7 mouse cellular contexts compared by ENCODE assay signal in genomic region chr5:30815120-30815465, GRCm38 (mm10). TPM values are rescaled to one million over a fixed set of nuclear protein-coding genes. Genes with fewer than 3 reads are reported as not detected.
DNase-seq lines count a peak whose midpoint lies in the region; ATAC-seq and TF ChIP-seq lines count a peak whose summit lies in the region.

No protein-coding gene starts in this region.

- peak overlapping the region; percentile 95 for H3K9ac ChIP-seq in liver, adult 2 months (ENCODE audit: low read depth, low read length)
- peak overlapping the region; percentile 96 for H3K9ac ChIP-seq in hindbrain, embryonic 16.5 days (ENCODE audit: low read depth, low read length)
- H3K9ac ChIP-seq in neural tube, embryonic 13.5 days: peak overlapping the region; percentile 95

- ATAC-seq in hindbrain, embryonic 16.5 days: no peak; the same call in 1 of the 2 replicates
- ATAC-seq in neural tube, embryonic 13.5 days (ENCODE audit: low read depth): peak; percentile 11; the same call in 1 of the 2 replicates

- TF ChIP-seq POLR2A in liver, adult 2 months (IDR thresholded peaks at IDR 0.05; ENCODE audit: extremely low read depth, insufficient read depth, low read length): no peak

- H3K4me2 ChIP-seq in hindbrain, embryonic 16.5 days (ENCODE audit: low read length): peak overlapping the region; percentile 90
- peak overlapping the region; percentile 89 for H3K4me2 ChIP-seq in neural tube, embryonic 13.5 days

- no peaks in the 10 kb centered on the region for H3K9me3 ChIP-seq in embryonic facial prominence, embryonic 10.5 days
- no peaks in the 10 kb centered on the region for H3K9me3 ChIP-seq in hindbrain, embryonic 16.5 days (ENCODE audit: control insufficient read depth, low read length)
- H3K9me3 ChIP-seq in neural tube, embryonic 13.5 days: no peaks in the 10 kb centered on the region

- no peaks in the 10 kb centered on the region for H3K36me3 ChIP-seq in liver, adult 2 months (ENCODE audit: control insufficient read depth, insufficient read depth, low read length)
- H3K36me3 ChIP-seq in embryonic facial prominence, embryonic 10.5 days (replicated peaks): no peaks in the 10 kb centered on the region
- H3K36me3 ChIP-seq in hindbrain, embryonic 16.5 days (ENCODE audit: control insufficient read depth, insufficient read depth, low read length): 0 out of 2 replicates have a peak, but pooled peaks cover 2% of the 10 kb centered on the region
- 0 out of 2 replicates have a peak, but pooled peaks cover 4% of the 10 kb centered on the region for H3K36me3 ChIP-seq in neural tube, embryonic 13.5 days

- 0% methylated on average over 7 of the region's 7 CpGs for WGBS in liver, adult 2 months
- WGBS in embryonic facial prominence, embryonic 10.5 days: 4% methylated on average over 7 of the region's 7 CpGs
- WGBS in hindbrain, embryonic 16.5 days: 5% methylated on average over 7 of the region's 7 CpGs
- 0% methylated on average over 7 of the region's 7 CpGs for WGBS in neural tube, embryonic 13.5 days

- no peaks in the 10 kb centered on the region for H3K27me3 ChIP-seq in liver, adult 2 months (ENCODE audit: control insufficient read depth, insufficient read depth, low read length)
- peaks cover 9% of the 10 kb centered on the region; the same call in 1 of the 2 replicates for H3K27me3 ChIP-seq in embryonic facial prominence, embryonic 10.5 days (replicated peaks; ENCODE audit: low read depth, poor library complexity, severe bottlenecking)
- no peaks in the 10 kb centered on the region; the same call in 1 of the 2 replicates for H3K27me3 ChIP-seq in hindbrain, embryonic 16.5 days (replicated peaks; ENCODE audit: control insufficient read depth, insufficient read depth, low read length)
- no peaks in the 10 kb centered on the region for H3K27me3 ChIP-seq in neural tube, embryonic 13.5 days

- H3K79me2 ChIP-seq in liver, adult 2 months (ENCODE audit: control insufficient read depth, insufficient read depth, low read length): peaks cover 33% of the 10 kb centered on the region; the same call in 1 of the 2 replicates

- H3K4me3 ChIP-seq in liver, adult 2 months (ENCODE audit: insufficient read depth, low read depth, low read length): peak overlapping the region; percentile 86
- peak overlapping the region; percentile 92 for H3K4me3 ChIP-seq in embryonic facial prominence, embryonic 10.5 days
- peak overlapping the region; percentile 96 for H3K4me3 ChIP-seq in hindbrain, embryonic 16.5 days (ENCODE audit: low read length)
- H3K4me3 ChIP-seq in neural tube, embryonic 13.5 days: peak overlapping the region; percentile 79

- no peak for TF ChIP-seq CTCF in liver, adult 2 months (IDR thresholded peaks at IDR 0.05; ENCODE audit: low read depth, low read length)

- H3K4me1 ChIP-seq in liver, adult 2 months (ENCODE audit: control insufficient read depth, insufficient read depth, low read length): peaks cover 19% of the 10 kb centered on the region
- peaks cover 27% of the 10 kb centered on the region for H3K4me1 ChIP-seq in embryonic facial prominence, embryonic 10.5 days
- peaks cover 29% of the 10 kb centered on the region for H3K4me1 ChIP-seq in hindbrain, embryonic 16.5 days (ENCODE audit: control insufficient read depth, insufficient read depth, low read depth, low read length)
- H3K4me1 ChIP-seq in neural tube, embryonic 13.5 days (replicated peaks): peaks cover 47% of the 10 kb centered on the region

- H3K27ac ChIP-seq in liver, adult 2 months (replicated peaks; ENCODE audit: insufficient read depth, low read depth, low read length): peak overlapping the region; percentile 85
- H3K27ac ChIP-seq in embryonic facial prominence, embryonic 10.5 days (replicated peaks): peak overlapping the region; percentile 92
- peak overlapping the region; percentile 96 for H3K27ac ChIP-seq in hindbrain, embryonic 16.5 days (ENCODE audit: low read depth, low read length)
- H3K27ac ChIP-seq in neural tube, embryonic 13.5 days (replicated peaks): peak overlapping the region; percentile 94

- DNase-seq in liver, adult 2 months (ENCODE audit: extremely low read depth, low read depth, low spot score): peak; percentile 59
- no peak for DNase-seq in liver
- DNase-seq in embryonic facial prominence, embryonic 10.5 days (ENCODE audit: low spot score): no peak
- no peak for DNase-seq in layer of hippocampus, postnatal 10 days (ENCODE audit: low spot score in 2 of 2)
- DNase-seq in retina, embryonic 14.5 days (ENCODE audit: low spot score): no peak

RNA-seq across cellular contexts. Expression of gene Mapre3, which starts 0.7 kb away (rescaled TPM):
- total RNA-seq in liver, adult 2 months (2014; rRNA removed): 5.7 and 9.1 TPM in 2 replicates
- 33.1 and 48.5 TPM in 2 replicates for polyA plus RNA-seq in liver, adult 2 months (2012; rRNA removed)
- 15.2 and 15.5 TPM in 2 replicates for polyA plus RNA-seq in embryonic facial prominence, embryonic 10.5 days (2016; fragmentation: Nextera tagmentation; extraction: Ambion mirVana)
- polyA plus RNA-seq in hindbrain, embryonic 16.5 days (2015; fragmentation: Nextera tagmentation; extraction: Ambion mirVana): 151 and 153 TPM in 2 replicates
- 107 and 116 TPM in 2 replicates for polyA plus RNA-seq in neural tube, embryonic 13.5 days (2015; fragmentation: Nextera tagmentation; extraction: Ambion mirVana)
- 100 to 1,000 TPM; 202 to 212 TPM for total RNA-seq in layer of hippocampus, postnatal 10 days (2021)

RNA-seq across cellular contexts. Expression of gene Tmem214, which starts 52.7 kb away (rescaled TPM):
- 27.9 and 35.1 TPM in 2 replicates for total RNA-seq in liver, adult 2 months (2014; rRNA removed)
- polyA plus RNA-seq in liver, adult 2 months (2012; rRNA removed): 62.4 and 89.2 TPM in 2 replicates
- polyA plus RNA-seq in embryonic facial prominence, embryonic 10.5 days (2016; fragmentation: Nextera tagmentation; extraction: Ambion mirVana): 68.7 and 71.1 TPM in 2 replicates
- 67.0 and 68.4 TPM in 2 replicates for polyA plus RNA-seq in hindbrain, embryonic 16.5 days (2015; fragmentation: Nextera tagmentation; extraction: Ambion mirVana)
- 52.5 and 57.4 TPM in 2 replicates for polyA plus RNA-seq in neural tube, embryonic 13.5 days (2015; fragmentation: Nextera tagmentation; extraction: Ambion mirVana)
- 10 to 100 TPM; 64.5 to 66.9 TPM for total RNA-seq in layer of hippocampus, postnatal 10 days (2021)
